Mouse (Mus musculus) limb, embryonic 11.5 days (tissue): ENCODE results near the gene Wapl. TPM values are rescaled to one million over a fixed set of nuclear protein-coding genes. Genes with fewer than 3 reads are reported as not detected.

Experiments
- ATAC-seq: fragments of 200-750 bp; cut with Nextera tagmentation; 2 replicates; pipeline ENCODE4 v1.8.0; 2017; ENCODE audit warnings: low read depth; ENCODE audit not compliant: insufficient number of reproducible peaks, low FRiP score, low TSS enrichment
- DNase-seq: peaks from one replicate; pipeline ENCODE4 v3.0.0-alpha.2; 2015; ENCODE audit warnings: low spot score
- H3K27ac ChIP-seq: fragments of 300-500 bp; sonication (generic); replicated peaks from 2 replicates; pipeline ENCODE4 v1.5.1; 2014; ENCODE audit warnings: low read depth, mild to moderate bottlenecking, low read length
- H3K27me3 ChIP-seq: fragments of 300-500 bp; sonication (generic); 2 replicates; pipeline ENCODE4 v1.6.1; 2014; ENCODE audit warnings: mild to moderate bottlenecking, low read length, mixed read lengths; ENCODE audit not compliant: control insufficient read depth, insufficient read depth
- H3K36me3 ChIP-seq: fragments of 300-500 bp; sonication (generic); 2 replicates; pipeline ENCODE4 v1.6.1; 2014; ENCODE audit warnings: mild to moderate bottlenecking, low read length, moderate library complexity, mixed read lengths; ENCODE audit not compliant: control insufficient read depth, insufficient read depth
- H3K4me1 ChIP-seq: fragments of 300-500 bp; sonication (generic); 2 replicates; pipeline ENCODE4 v1.6.1; 2014; ENCODE audit warnings: low read length, mixed read lengths; ENCODE audit not compliant: control insufficient read depth, insufficient read depth
- H3K4me2 ChIP-seq: fragments of 300-500 bp; sonication (generic); 2 replicates; pipeline ENCODE4 v1.6.1; 2014; ENCODE audit warnings: low read depth, mild to moderate bottlenecking, moderate library complexity; ENCODE audit not compliant: severe bottlenecking
- H3K4me3 ChIP-seq: fragments of 300-500 bp; sonication (generic); 2 replicates; pipeline ENCODE4 v1.5.1; 2014; ENCODE audit warnings: low read depth, low read length
- H3K9ac ChIP-seq: fragments of 300-500 bp; sonication (generic); 2 replicates; pipeline ENCODE4 v1.6.1; 2014; ENCODE audit warnings: mild to moderate bottlenecking, low read length
- H3K9me3 ChIP-seq: fragments of 300-500 bp; sonication (generic); 2 replicates; pipeline ENCODE4 v1.6.1; 2016; ENCODE audit warnings: low read length; ENCODE audit not compliant: control insufficient read depth
- WGBS: fragments of 180-500 bp; shearing (Covaris S2); extraction: QIAGEN DNeasy Blood & Tissue Kit; methylation state at CpG from one replicate; pipeline ENCODE4 v1.1.7; 2014; 5-methylcytosine and 5-hydroxymethylcytosine counted together
- polyA plus RNA-seq: library from polyadenylated mRNA; unstranded; fragments of >200 nt; fragmentation: Nextera tagmentation; extraction: Ambion mirVana; gene quantifications from 2 replicates; pipeline ENCODE4 v1.2.1, GENCODE M21; 2014

The Wapl gene
- polyA plus RNA-seq: 31.8 and 35.3 TPM in 2 replicates

DNA sequence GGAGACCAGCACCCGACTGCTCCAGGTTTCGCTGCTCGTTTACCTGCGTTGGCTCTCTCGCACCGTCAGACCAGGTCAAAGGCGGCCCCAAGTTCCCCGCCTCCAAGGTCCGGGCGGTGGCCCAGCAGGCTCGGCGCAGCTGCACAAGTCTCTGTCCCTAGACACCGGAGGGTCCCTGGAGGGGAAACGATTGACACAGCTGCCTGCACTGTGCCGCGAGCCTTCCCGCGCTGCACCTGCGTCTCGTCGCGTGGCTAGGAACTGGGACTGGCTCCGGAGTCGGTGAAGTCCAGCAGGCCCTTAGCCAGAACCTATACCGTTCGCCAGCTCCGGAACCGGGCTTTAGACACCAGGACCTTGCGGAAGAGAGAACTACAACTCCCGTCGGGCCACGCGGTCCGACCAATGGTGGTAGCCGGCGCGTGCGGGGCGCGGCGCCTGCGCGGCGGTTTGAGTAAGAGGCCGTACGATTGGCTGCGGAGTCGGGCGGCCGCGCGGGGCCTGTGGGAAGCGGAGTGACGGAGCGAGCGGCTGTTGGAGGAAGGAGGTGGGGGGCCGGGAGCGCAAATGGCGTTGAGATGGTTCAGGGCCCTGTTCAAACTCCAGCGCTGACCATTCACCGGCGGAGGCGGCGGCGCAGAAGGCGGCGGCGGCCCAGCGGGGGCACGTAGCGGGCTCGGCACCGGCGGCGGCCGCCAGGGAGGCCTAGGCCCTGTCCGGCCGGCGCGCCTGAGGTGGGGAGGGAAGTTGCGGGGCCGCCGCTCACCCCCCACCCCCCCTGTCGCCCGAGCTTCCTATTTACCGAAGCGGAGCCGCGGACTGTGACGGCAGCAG, at the start of gene Wapl:
TSS of gene Wapl (plus strand) at position 534 of the 834 bp plus-strand sequence.
- Histone ChIP-seq H3K27me3 (no peaks in the 10 kb centered on the region), H3K9ac (peak within 1 kb of the TSS; percentile 94), H3K9me3 (no peaks in the 10 kb centered on the region), H3K4me2 (peak within 1 kb of the TSS; percentile 66), H3K36me3 (no peaks in the 10 kb centered on the region), H3K4me3 (peak within 1 kb of the TSS; percentile 86), H3K4me1 (no peaks in the 10 kb centered on the region; the same call in 1 of the 2 replicates), H3K27ac (peak within 1 kb of the TSS; percentile 86)
- ATAC-seq (peak; percentile 98), DNase-seq (peak; percentile 96)
- under 1% methylated on average over 68 of the region's 90 CpGs for WGBS

DNA sequence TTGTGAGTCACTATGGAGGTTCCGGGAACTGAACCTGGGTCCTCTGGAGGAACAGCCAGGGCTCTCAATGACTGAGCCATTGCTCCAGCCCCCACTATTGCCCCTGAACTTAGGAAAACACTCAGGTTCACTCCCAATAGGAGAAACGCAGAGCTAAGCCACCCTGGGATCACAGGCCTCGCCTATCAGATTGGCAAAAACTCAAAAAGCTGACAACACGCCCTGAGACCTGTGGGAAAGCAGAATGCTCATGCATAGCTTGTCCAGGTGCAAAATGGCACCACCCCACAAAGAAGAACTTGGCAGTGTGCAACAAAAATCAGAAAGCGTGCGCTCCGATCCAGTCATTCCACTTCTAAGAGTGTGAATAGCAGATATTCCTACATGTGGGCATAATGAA, 46.9 kb upstream of the Wapl start:
- WGBS: 92% methylated on average over 7 of the region's 7 CpGs
- ATAC-seq (no peak), DNase-seq (no peak)
- no peaks in the 10 kb centered on the region for H3K4me1 ChIP-seq
- no peak overlapping the region for H3K27ac ChIP-seq
- no peak overlapping the region for H3K9ac ChIP-seq
- H3K27me3 ChIP-seq: no peaks in the 10 kb centered on the region
- H3K4me2 ChIP-seq: no peak overlapping the region
- H3K9me3 ChIP-seq: no peaks in the 10 kb centered on the region
- H3K36me3 ChIP-seq: no peaks in the 10 kb centered on the region
- no peak overlapping the region for H3K4me3 ChIP-seq

DNA sequence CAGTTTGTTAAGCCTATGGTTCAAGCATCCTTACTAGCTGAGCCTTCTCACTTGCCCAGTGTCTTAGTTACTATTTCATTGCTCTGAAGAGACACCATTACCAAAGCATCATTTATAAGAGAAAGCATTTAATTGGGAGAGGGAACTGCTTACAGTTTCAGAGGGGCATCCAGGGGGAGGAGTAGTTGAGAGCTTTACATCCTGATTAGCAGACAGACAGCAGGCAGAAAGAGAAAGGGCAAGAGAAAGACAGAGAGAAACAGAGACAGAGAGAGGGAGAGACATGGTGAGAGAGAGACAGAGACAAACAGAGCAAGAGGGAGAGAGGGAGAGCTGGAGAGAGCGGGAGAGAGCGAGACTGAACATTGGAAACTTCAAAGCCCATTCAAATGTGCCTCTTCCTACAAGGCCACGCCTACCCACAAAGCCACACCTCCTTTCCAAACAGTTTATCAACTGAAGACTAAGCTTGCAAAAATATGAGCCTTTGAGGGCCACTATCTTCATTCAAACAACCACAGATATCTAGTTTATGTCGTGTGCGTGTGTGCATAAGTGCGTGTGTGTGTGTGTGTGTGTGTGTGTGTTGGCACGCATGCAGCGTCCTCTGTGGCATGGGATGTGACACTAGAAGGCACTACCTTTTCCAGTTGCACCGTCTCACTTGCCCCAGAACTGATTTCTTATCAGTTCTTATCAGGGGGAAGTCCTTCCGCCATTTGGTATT, 40.8 kb upstream of the Wapl start:
- Histone ChIP-seq H3K27me3 (no peaks in the 10 kb centered on the region), H3K9me3 (no peaks in the 10 kb centered on the region), H3K4me1 (no peaks in the 10 kb centered on the region), H3K4me2 (no peak overlapping the region), H3K36me3 (no peaks in the 10 kb centered on the region), H3K4me3 (no peak overlapping the region), H3K27ac (no peak overlapping the region), H3K9ac (no peak overlapping the region)
- DNase-seq (no peak), ATAC-seq (no peak)
- WGBS: 76% methylated on average over 10 of the region's 10 CpGs

DNA sequence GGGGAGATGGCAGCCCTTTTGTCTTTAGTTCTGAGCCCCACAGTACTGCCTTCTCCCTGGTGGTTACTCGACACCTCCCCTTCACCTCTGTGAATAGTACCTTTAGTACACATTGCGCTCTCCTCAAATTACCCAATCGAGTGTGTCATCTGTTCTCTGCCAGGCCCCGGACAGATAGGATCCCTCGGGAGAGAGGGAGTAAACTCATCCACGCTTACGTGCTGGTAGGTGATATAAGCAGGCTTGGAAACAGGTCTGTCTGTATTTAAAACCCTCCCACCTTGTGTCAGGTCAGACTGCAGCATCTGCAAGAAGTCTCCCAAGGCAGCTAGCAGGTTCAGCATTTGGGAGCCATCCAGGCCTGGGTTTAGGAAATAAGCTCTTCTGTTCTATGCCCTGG, 38.5 kb upstream of the Wapl start:
- Histone ChIP-seq H3K4me1 (no peaks in the 10 kb centered on the region), H3K4me3 (no peak overlapping the region), H3K4me2 (no peak overlapping the region), H3K9me3 (no peaks in the 10 kb centered on the region), H3K27me3 (no peaks in the 10 kb centered on the region), H3K9ac (no peak overlapping the region), H3K27ac (no peak overlapping the region), H3K36me3 (no peaks in the 10 kb centered on the region)
- no peak for DNase-seq
- ATAC-seq: no peak
- WGBS: 36% methylated on average over 7 of the region's 7 CpGs

DNA sequence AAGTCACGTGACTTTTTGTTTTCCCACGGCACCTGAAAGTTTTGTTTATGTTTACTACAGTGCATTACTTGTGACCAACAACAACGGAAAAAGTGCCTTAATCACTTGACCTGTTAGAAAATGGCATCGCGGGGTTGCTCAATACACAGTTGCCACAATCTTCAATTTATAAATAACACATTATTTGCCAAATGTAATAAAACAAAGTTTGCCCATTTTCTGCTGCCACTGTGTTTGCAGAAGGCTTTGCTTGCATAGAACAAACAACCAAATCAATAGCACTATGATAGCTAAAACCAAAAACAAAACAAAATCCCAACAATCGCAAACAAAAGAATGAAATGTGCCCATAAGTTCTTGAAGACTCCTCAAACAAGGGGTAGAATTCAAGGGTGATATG, 38.0 kb upstream of the Wapl start:
- 86% methylated on average over 6 of the region's 6 CpGs for WGBS
- no peak for DNase-seq
- no peak overlapping the region for H3K9ac ChIP-seq

DNA sequence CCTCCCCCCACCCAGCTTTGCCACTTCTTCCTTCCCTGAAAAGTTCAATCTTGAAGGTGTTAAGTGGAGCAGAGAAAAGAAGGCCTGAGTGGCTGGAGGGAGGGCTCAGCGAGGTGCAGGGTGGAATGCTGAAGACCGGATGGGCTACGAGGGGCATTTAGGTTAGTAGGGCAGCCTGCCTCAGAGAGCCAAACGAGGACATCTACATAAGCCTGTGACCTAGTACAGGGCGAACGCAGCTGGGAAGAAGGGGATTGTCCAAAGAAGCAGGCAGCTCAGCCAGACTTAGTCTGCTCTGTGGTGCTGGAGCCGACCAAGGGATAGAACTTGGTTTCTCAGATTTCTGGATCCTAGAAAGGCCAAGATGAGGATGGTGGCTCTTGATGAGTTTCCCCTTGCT, 29.6 kb upstream of the Wapl start:
- no peak overlapping the region for H3K4me2 ChIP-seq
- no peak overlapping the region for H3K27ac ChIP-seq
- ATAC-seq (no peak), DNase-seq (no peak)
- H3K9me3 ChIP-seq: no peaks in the 10 kb centered on the region
- no peaks in the 10 kb centered on the region for H3K36me3 ChIP-seq
- no peak overlapping the region for H3K4me3 ChIP-seq
- no peak overlapping the region for H3K9ac ChIP-seq
- 67% methylated on average over 7 of the region's 7 CpGs for WGBS
- H3K27me3 ChIP-seq: no peaks in the 10 kb centered on the region
- no peaks in the 10 kb centered on the region for H3K4me1 ChIP-seq

More for the DNA sequence above, 38.0 kb upstream of the Wapl start:
- H3K9me3 ChIP-seq: no peaks in the 10 kb centered on the region
- H3K4me1 ChIP-seq: no peaks in the 10 kb centered on the region
- H3K27me3 ChIP-seq: no peaks in the 10 kb centered on the region
- H3K4me3 ChIP-seq: no peak overlapping the region
- H3K36me3 ChIP-seq: no peaks in the 10 kb centered on the region
- no peak overlapping the region for H3K4me2 ChIP-seq
- H3K27ac ChIP-seq: no peak overlapping the region
- ATAC-seq: no peak

DNA sequence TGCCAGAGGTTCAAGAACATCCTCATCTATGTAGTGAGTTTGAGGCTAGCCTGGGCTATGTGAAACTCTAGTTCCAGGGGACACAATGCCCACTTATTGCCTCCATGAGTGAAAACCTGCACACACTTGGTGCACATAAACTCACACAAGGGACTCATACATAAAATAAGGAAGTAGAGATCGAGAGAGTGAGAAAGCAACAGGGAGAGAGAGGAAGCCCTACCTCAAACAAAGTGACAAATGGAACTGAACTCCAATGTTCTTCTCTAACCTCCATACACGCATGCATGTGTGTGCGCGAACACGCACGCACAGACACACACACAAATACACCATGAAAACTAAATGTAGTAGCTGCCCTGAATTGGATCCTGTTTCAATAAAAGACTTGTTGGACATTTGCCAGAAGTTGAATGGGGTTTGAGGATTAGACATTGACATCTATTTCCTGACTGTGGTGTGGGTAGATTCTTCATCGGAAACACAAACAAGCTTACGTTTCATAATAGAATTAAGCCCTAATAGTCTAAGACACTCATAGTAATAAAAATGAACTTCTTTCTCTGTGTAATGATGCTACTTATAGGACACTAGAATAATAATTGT, 25.8 kb upstream of the Wapl start:
- no peaks in the 10 kb centered on the region for H3K9me3 ChIP-seq
- no peaks in the 10 kb centered on the region for H3K36me3 ChIP-seq
- H3K27ac ChIP-seq: no peak overlapping the region
- 92% methylated on average over 8 of the region's 8 CpGs for WGBS
- DNase-seq (no peak), ATAC-seq (no peak)
- no peak overlapping the region for H3K4me2 ChIP-seq
- no peaks in the 10 kb centered on the region for H3K4me1 ChIP-seq
- no peaks in the 10 kb centered on the region for H3K27me3 ChIP-seq
- no peak overlapping the region for H3K4me3 ChIP-seq
- H3K9ac ChIP-seq: no peak overlapping the region

DNA sequence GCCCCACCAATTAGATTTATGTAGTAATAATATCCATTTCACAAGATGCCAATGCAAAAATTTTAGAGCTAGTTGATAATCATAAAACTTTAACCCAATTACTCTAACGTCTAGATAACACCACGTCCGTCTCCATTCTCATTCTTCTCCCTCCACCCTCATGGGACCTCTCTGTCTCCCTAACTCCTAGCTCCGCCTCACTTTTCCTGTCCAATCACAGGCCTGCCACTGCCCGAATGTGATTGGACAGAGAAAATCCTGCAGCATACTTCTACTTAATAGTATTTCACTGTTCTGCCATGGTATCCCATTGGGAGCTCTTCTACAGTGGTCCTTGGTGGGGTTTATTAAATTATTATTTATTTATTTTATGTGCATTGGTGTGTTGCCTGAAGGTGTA, 16.6 kb upstream of the Wapl start:
- no peak for DNase-seq
- 87% methylated on average over 5 of the region's 5 CpGs for WGBS

More for the DNA sequence above, 16.6 kb upstream of the Wapl start:
- Histone ChIP-seq H3K9ac (no peak overlapping the region), H3K27ac (no peak overlapping the region), H3K4me3 (no peak overlapping the region), H3K9me3 (no peaks in the 10 kb centered on the region; the same call in 1 of the 2 replicates), H3K36me3 (no peaks in the 10 kb centered on the region), H3K4me2 (no peak overlapping the region), H3K27me3 (peaks cover 21% of the 10 kb centered on the region), H3K4me1 (peaks cover 1% of the 10 kb centered on the region; the same call in 1 of the 2 replicates)
- no peak for ATAC-seq
